Mouse (Mus musculus) heart, adult 2 months (tissue): ENCODE measurements around the gene A930018P22Rik. TPM values are rescaled to one million over a fixed set of nuclear protein-coding genes. Genes with fewer than 3 reads are reported as not detected.
A peak's percentile ranks its signal among the peaks of the same experiment; 100 is the strongest.

Experiments
- DNase-seq, 2 experiments: peaks; one replicate each; pipeline ENCODE4 v3.0.0; 2021
- H3K27ac ChIP-seq: fragments of 200-600 bp; 2 replicates; pipeline ENCODE4 v1.8.1; 2022
- H3K27me3 ChIP-seq: fragments of 200-500 bp; 2 replicates; pipeline ENCODE4 v1.6.1; 2012; ENCODE audit warnings: mild to moderate bottlenecking, low read length, inconsistent platforms, mixed read lengths; ENCODE audit not compliant: control insufficient read depth, insufficient read depth
- H3K36me3 ChIP-seq: fragments of 200-500 bp; 2 replicates; pipeline ENCODE4 v1.6.1; 2012; ENCODE audit warnings: low read length, inconsistent platforms; ENCODE audit not compliant: control insufficient read depth, insufficient read depth
- H3K4me1 ChIP-seq: fragments of 200-500 bp; 2 replicates; pipeline ENCODE4 v1.6.1; 2011; ENCODE audit warnings: low read length; ENCODE audit not compliant: control insufficient read depth, insufficient read depth
- H3K4me3 ChIP-seq: fragments of 200-600 bp; 2 replicates; pipeline ENCODE4 v1.8.1; 2022
- H3K79me2 ChIP-seq: fragments of 200-500 bp; replicated peaks from 2 replicates; pipeline ENCODE4 v1.6.1; 2012; ENCODE audit warnings: mild to moderate bottlenecking, inconsistent platforms, low read length, moderate library complexity, mixed read lengths; ENCODE audit not compliant: control insufficient read depth, insufficient read depth
- H3K9ac ChIP-seq: fragments of 200-500 bp; 2 replicates; pipeline ENCODE4 v1.6.1; 2012; ENCODE audit warnings: low read depth, mild to moderate bottlenecking, control low read depth, inconsistent platforms, low read length, mixed read lengths
- CTCF ChIP-seq: fragments of 200-600 bp; IDR thresholded peaks from 2 replicates; pipeline ENCODE4 v1.8.1; 2022; ENCODE audit warnings: antibody characterized with exemption, mild to moderate bottlenecking, moderate library complexity
- EP300 ChIP-seq: fragments of 200-500 bp; IDR thresholded peaks from 2 replicates; pipeline ENCODE4 v1.6.1; 2011; ENCODE audit warnings: low read depth, low read length, control low read depth; ENCODE audit not compliant: insufficient read depth
- POLR2A ChIP-seq: fragments of 200-500 bp; IDR thresholded peaks from 2 replicates; pipeline ENCODE4 v1.6.1; 2011; ENCODE audit warnings: mild to moderate bottlenecking, low read depth, low read length, control low read depth; ENCODE audit not compliant: insufficient read depth
- WGBS: fragments of 180-500 bp; shearing (Covaris S2); methylation state at CpG from one replicate; pipeline ENCODE4 v1.1.7; 2018; 5-methylcytosine and 5-hydroxymethylcytosine counted together
- intact Hi-C: fragments of 180-260 bp; cut with DNase I; formaldehyde crosslinking; loops from one replicate; pipeline ENCODE4 v1.15.1; 2025
- polyA plus RNA-seq: library from polyadenylated mRNA; depleted of rRNA; stranded (reverse); fragments of >200 nt; gene quantifications from 2 replicates; pipeline ENCODE4 v1.2.3, GENCODE M21; 2012
- total RNA-seq, 2 experiments: library from RNA; stranded (reverse); gene quantifications; 2 replicates each; pipeline ENCODE4 v1.2.3; 2021

The A930018P22Rik gene
- total and polyA plus RNA-seq, 3 experiments = 0.48 to 0.63 TPM; not detected in 1

- 18% methylated on average over 12 of the region's 12 CpGs for WGBS
- no peak overlapping the region for H3K27ac ChIP-seq
- H3K27me3 ChIP-seq = no peaks in the 10 kb centered on the region
- H3K4me3 ChIP-seq = no peak overlapping the region
- H3K36me3 ChIP-seq = no peaks in the 10 kb centered on the region
- DNase-seq = no peak
- intact Hi-C loops = loop anchor here (5.0 to 10.0 kb wide), 2 partner anchors 454 to 642 kb away; no protein-coding TSS in a partner anchor
- H3K4me1 ChIP-seq = no peaks in the 10 kb centered on the region
- H3K9ac ChIP-seq = no peak overlapping the region
- no peaks in the 10 kb centered on the region for H3K79me2 ChIP-seq
- TF ChIP-seq CTCF (no peak), POLR2A (no peak), EP300 (no peak)
These were observed 10.7 kb downstream of the A930018P22Rik start for GRCm38 (mm10) chr2:104133042-104133810.

DNA sequence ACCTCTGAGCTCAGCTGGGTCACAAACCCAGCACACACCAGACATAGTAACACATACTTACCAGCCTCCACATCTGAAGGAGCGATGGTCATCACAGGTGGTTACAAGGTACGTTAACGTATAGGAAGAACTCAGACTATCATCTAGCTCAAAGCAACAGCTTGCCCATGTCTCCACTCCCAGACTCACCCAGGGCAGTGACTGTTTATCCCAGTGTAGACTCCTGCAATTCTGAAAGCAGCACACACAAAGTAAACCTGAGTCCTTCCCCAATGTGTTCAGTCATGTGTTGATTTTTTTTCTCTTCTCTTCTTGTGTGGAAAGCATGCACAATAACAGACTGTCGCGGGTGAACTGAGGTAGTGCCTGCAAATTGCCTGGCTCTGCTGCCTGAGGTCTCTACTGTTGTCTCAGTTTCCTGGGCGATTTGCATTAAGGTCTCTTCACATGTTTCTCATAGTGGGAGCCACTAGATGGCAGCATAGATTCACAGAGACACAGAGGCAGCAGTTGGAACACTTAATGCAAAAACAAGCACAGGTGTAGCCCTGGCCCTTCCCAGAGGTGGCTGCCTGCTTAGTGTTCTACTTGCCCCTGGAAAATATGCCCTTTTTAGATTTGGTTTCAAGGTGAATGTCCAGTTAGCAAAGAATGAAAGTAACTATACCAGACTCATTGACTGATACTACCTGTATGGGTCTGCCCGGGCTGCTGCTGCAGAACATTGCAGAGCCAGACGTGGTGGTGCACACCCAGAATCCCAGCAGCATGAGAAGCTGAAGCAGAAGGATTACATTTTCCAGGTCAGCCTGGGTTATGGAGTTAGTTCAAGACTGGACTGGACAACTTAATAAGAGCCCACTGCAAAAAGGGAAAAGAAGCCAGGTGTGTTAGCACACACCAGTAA is 11.8 kb downstream of the A930018P22Rik start:
- Histone ChIP-seq H3K36me3 (no peaks in the 10 kb centered on the region), H3K27ac (no peak overlapping the region), H3K27me3 (no peaks in the 10 kb centered on the region), H3K4me3 (no peak overlapping the region), H3K79me2 (no peaks in the 10 kb centered on the region), H3K4me1 (no peaks in the 10 kb centered on the region), H3K9ac (no peak overlapping the region)
- 47% methylated on average over 8 of the region's 8 CpGs for WGBS
- intact Hi-C loops = loop anchor here (1.0 to 10.0 kb wide), 3 partner anchors 288 to 640 kb away; no protein-coding TSS in a partner anchor
- DNase-seq = peak; percentile 39
- TF ChIP-seq POLR2A (no peak), EP300 (peak; percentile 72; the same call in 1 of the 2 replicates), CTCF (peak; percentile 96)

- DNase-seq = no peak
- Histone ChIP-seq H3K36me3 (no peaks in the 10 kb centered on the region), H3K4me3 (no peak overlapping the region), H3K9ac (no peak overlapping the region), H3K79me2 (no peaks in the 10 kb centered on the region), H3K27ac (no peak overlapping the region), H3K27me3 (no peaks in the 10 kb centered on the region), H3K4me1 (no peaks in the 10 kb centered on the region)
- WGBS = 42% methylated on average over 2 of the region's 2 CpGs
- intact Hi-C loops = loop anchor here (10.0 kb wide), 1 partner anchor 639 kb away; no protein-coding TSS in a partner anchor
- no peak for TF ChIP-seq EP300
These were observed 13.4 kb downstream of the A930018P22Rik start for GRCm38 (mm10) chr2:104135920-104136319.

DNA sequence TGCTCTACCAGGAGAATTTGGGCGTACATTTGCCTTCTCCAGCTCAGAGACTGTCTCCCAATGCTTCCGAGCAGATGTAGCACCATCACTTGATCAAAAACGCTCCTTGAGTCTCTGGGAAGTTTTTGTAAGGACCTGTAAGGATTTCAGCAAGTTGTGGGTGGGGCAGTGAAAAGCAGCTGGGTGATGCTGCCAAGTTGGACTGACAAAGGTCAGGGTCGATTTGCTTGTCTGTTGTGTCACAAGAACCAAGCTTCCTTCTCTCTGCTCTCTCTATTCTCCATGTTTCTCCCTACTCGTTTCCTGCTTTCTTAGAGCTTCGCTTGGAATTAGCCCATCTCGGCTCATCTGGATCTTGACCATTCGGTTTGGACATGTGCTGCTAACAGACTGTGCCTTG is 19.6 kb downstream of the A930018P22Rik start:
- Histone ChIP-seq H3K27me3 (no peaks in the 10 kb centered on the region), H3K4me3 (no peak overlapping the region), H3K36me3 (no peaks in the 10 kb centered on the region), H3K9ac (no peak overlapping the region), H3K27ac (no peak overlapping the region), H3K4me1 (no peaks in the 10 kb centered on the region), H3K79me2 (no peaks in the 10 kb centered on the region)
- TF ChIP-seq CTCF (no peak), POLR2A (no peak), EP300 (no peak)
- WGBS = 80% methylated on average over 8 of the region's 8 CpGs
- intact Hi-C loops = no loop called here
- DNase-seq = no peak

GRCm38 (mm10) chr2:104144004-104144403 is 21.4 kb downstream of the A930018P22Rik start:
- intact Hi-C loops = no loop called here

More at GRCm38 (mm10) chr2:104144004-104144403, 21.4 kb downstream of the A930018P22Rik start:
- no peak for DNase-seq
- Histone ChIP-seq H3K9ac (no peak overlapping the region), H3K36me3 (no peaks in the 10 kb centered on the region), H3K4me1 (no peaks in the 10 kb centered on the region), H3K79me2 (no peaks in the 10 kb centered on the region), H3K27me3 (no peaks in the 10 kb centered on the region), H3K4me3 (no peak overlapping the region), H3K27ac (no peak overlapping the region)
- no peak for TF ChIP-seq EP300
- no peak for TF ChIP-seq POLR2A
- TF ChIP-seq CTCF = no peak
- 88% methylated on average over 12 of the region's 12 CpGs for WGBS
